ENCODE assay signal across 12 mouse cellular contexts in genomic region chr7:133479679-133480078, GRCm38 (mm10).
"Had no signal": no experiment of that assay in that cellular context is flagged by ENCODE, and none has a peak within 500 bp of the region (broad histone marks: within the 10 kb centered on the region; RNA-seq: fewer than 3 reads in every experiment).

No protein-coding gene starts in this region.

- H3K4me1 ChIP-seq: limb, embryonic 13.5 days; midbrain, embryonic 12.5 days had no signal

- ATAC-seq: midbrain, embryonic 16.5 days had no signal

- H3K36me3 ChIP-seq: limb, embryonic 13.5 days; midbrain, embryonic 12.5 days had no signal

- H3K9me3 ChIP-seq: limb, embryonic 13.5 days had no signal

- H3K27me3 ChIP-seq: midbrain, embryonic 12.5 days had no signal

- H3K27ac ChIP-seq: kidney, postnatal 0 days; limb, embryonic 13.5 days; liver, embryonic 14.5 days; midbrain, embryonic 12.5 days had no signal

- H3K4me2 ChIP-seq: limb, embryonic 13.5 days; midbrain, embryonic 12.5 days had no signal

- H3K9ac ChIP-seq: limb, embryonic 13.5 days; liver, embryonic 14.5 days; midbrain, embryonic 12.5 days had no signal

- DNase-seq: kidney, adult 11 months; kidney, adult 9 months; kidney, postnatal 36 days; left cerebral cortex, postnatal 4 days; lung, adult 18-20 months; right cerebral cortex, adult 18-20 months; thymus, postnatal 4 days had no signal

- H3K4me3 ChIP-seq: limb, embryonic 13.5 days; midbrain, embryonic 12.5 days had no signal
